Mouse (Mus musculus) intestine, embryonic 15.5 days (tissue): Measurements from ENCODE around the gene Olfr665. TPM values are rescaled to one million over a fixed set of nuclear protein-coding genes. Genes with fewer than 3 reads are reported as not detected.

ENCODE experiments used
- polyA plus RNA-seq: library from polyadenylated mRNA; unstranded; fragments of >200 nt; fragmentation: Nextera tagmentation; extraction: Ambion mirVana; gene quantifications from 2 replicates; pipeline ENCODE4 v1.2.1, GENCODE M21; 2015

The Olfr665 gene
- polyA plus RNA-seq, 1 experiment from 2014 or later: not detected

Other genes starting within 250 kb of the Olfr665 start
- 0.08 TPM in 1 of 2 replicates, not detected in the other for gene Olfr658, start 230.7 kb upstream of the Olfr665 start, polyA plus RNA-seq
- not detected in 2 replicates for gene Olfr659, start 211.3 kb upstream of the Olfr665 start, polyA plus RNA-seq
- gene Olfr661, start 191.5 kb upstream of the Olfr665 start, polyA plus RNA-seq: not detected in 2 replicates
- not detected in 2 replicates for gene Usp17le, start 100.6 kb upstream of the Olfr665 start, polyA plus RNA-seq
- gene Usp17lb, start 35.4 kb upstream of the Olfr665 start, polyA plus RNA-seq: not detected in 2 replicates
- not detected in 2 replicates for gene Usp17la, start 21.0 kb upstream of the Olfr665 start, polyA plus RNA-seq
- not detected in 2 replicates for gene Olfr666, start 17.9 kb downstream of the Olfr665 start, polyA plus RNA-seq
- not detected in 2 replicates for gene Olfr667, start 43.5 kb downstream of the Olfr665 start, polyA plus RNA-seq
- not detected in 2 replicates for gene Olfr668, start 50.0 kb downstream of the Olfr665 start, polyA plus RNA-seq
- gene Olfr669, start 56.2 kb downstream of the Olfr665 start, polyA plus RNA-seq: not detected in 2 replicates
- gene Olfr670, start 84.6 kb downstream of the Olfr665 start, polyA plus RNA-seq: not detected in 2 replicates
- not detected in 2 replicates for gene Olfr671, start 101.1 kb downstream of the Olfr665 start, polyA plus RNA-seq
- gene Olfr672, start 124.0 kb downstream of the Olfr665 start, polyA plus RNA-seq: not detected in 2 replicates
- gene Olfr675, start 150.4 kb downstream of the Olfr665 start, polyA plus RNA-seq: not detected in 2 replicates
- not detected in 2 replicates for gene Olfr676, start 154.7 kb downstream of the Olfr665 start, polyA plus RNA-seq
- not detected in 2 replicates for gene Olfr677, start 173.3 kb downstream of the Olfr665 start, polyA plus RNA-seq
- gene Olfr678, start 186.4 kb downstream of the Olfr665 start, polyA plus RNA-seq: not detected in 2 replicates
- not detected in 2 replicates for gene Olfr679, start 203.2 kb downstream of the Olfr665 start, polyA plus RNA-seq
- gene Olfr680-ps1, start 214.8 kb downstream of the Olfr665 start, polyA plus RNA-seq: not detected in 2 replicates
- not detected in 2 replicates for gene Olfr681, start 238.8 kb downstream of the Olfr665 start, polyA plus RNA-seq